Mouse (Mus musculus): Measurements from ENCODE around the gene Dmxl2.

The Dmxl2 gene

DNA sequence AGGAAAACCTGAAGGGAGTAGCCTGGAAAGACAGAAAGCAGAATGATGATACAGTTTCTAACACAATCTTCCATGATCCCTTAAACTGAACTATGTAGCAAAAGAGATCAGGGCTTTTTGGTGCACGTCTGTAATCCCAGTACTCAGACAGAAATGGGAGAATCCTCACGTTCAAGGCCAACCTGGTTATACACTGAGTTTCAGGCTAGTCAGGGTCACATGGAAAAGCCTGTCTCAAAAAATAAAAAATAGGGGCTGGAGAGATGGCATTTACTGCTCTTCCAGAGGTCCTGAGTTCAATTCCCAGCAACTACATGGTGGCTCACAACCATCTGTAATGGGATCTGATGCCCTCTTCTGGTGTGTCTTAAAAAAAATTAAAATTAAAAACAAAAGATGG, 11.0 kb downstream of the Dmxl2 start:
- DNase-seq, result no peak

DNA sequence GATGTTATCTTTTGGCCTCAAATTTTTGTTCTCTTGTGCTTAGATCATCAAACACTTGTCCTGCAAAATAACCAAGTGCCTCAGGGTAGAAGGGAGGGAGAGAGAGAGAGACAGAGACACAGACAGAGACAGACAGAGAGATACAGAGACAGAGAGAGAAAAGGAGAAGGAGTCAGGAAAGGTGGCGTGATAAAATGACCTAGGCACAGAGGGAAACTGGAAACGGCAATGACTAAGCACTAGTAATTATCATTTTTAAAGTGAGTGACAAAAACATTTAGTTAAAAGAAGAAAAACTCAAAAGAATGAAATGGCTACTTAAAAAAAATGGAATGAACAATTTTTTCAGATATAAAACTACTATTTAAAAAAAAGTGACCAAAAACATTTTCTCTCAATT, 11.8 kb downstream of the Dmxl2 start:
- DNase-seq, result no peak

DNA sequence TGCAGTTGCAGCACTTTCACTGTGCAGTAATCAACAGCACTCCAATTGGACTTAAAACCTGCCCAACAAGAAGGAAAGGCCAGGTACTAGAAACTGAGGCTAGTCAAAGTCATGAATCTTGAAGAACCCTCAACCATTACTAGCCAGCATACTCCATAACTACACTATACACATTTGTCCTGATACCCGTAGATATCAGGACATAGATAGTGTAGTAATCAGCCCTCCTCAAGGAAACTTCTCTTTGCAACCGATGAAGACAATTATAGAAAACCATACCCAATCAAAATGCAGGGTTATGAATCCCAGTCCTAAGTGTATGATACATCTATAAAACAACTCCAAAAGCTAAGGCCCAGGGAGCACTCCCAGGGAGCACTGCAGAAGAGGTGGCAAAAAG, 16.5 kb downstream of the Dmxl2 start:
- DNase-seq, result no peak

DNA sequence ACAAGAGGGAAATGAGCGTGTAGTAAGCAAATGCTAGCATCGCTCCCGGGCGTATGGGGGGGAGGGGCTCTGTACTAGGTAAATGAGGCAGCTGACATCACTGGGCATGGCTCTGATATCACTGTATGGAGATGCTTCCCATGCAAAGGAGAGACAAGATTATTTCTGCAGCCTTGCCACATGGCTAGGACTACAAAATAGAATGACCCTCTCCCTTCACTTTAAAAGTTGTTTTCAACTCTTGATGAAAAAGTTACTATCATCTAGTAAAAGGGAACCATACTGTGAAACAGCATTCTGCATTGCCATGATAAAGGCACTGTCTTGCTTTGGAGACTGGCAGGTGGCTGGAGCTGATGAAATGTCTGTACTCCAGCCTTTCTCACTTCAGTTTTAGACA, 18.2 kb downstream of the Dmxl2 start:
- peak; percentile 17 for DNase-seq

DNA sequence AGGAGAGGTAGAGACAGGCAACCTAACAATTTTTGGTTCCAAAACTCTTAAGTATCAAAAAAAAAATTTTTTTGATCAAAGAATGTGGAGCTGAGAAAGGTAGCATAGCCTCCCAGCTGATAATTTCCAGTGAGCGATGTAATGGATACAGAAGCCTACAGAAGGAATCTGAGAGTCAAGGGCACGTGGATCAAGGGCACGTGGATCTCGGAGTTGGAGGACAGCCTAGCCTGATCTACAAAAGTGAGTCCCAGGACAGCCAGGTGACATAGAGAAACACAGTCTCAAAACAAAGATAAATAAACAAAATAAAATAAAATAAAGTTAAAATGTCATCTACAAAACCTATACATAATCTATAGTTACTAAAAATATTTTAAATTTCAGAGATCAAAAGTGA, 18.7 kb downstream of the Dmxl2 start:
- no peak for DNase-seq

DNA sequence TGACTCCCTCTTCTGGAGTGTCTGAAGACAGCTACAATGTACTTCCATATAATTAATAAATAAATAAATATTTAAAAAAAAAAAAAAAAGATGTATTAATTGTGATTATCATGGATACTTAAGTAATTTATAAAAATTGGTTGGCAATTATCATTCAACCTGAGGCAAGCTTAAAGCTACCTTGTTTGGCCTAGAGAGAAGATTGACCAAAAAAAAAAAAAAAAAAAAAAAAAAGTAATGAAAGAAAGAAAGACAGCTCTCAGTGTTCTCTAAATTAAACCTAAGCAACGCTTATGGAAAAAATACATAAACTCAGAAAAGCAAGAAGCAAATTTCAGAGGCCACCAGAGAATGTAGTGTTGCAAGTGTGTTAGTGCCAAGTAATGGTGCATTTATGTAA, 22.4 kb downstream of the Dmxl2 start:
- DNase-seq, result no peak

DNA sequence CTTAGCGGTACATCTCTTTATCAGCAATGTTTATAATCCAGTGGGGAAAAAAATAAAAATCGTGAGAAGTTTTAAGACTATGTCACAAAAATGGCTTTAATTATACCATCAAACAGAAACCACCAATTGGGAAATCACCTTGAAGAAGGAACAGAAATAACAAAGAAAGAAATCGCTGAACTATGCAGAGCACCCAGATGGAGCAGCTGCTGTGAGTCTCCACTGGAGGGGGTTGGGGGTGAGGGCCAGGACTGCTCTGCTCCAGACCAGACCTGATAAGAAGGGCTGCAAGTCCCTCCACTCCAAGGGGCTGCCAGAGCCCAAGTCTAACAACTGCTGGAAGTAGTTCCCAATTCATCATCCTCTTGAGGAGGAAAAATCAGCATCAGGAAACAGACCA, 23.3 kb downstream of the Dmxl2 start:
- peak; percentile 12 for DNase-seq

DNA sequence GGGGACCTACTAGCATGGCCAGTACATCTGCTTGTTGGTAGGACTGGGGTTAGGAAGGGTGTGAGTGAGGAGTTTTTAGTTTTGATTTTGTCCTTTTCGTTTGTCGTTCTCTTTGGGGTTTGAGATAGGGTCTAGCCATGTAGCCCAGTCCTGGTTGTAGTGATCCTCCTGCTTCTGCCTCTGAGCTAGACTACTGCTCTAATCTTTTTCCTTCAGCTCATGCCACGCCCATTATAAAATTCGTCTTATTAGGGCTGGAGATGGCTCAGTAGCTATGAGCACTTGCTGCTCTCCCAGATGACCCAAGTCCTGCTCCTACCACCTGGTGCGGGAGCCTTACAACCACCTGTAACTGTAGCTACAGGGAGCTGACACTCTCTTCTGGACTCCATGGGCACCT, 26.9 kb downstream of the Dmxl2 start:
- DNase-seq, result no peak

DNA sequence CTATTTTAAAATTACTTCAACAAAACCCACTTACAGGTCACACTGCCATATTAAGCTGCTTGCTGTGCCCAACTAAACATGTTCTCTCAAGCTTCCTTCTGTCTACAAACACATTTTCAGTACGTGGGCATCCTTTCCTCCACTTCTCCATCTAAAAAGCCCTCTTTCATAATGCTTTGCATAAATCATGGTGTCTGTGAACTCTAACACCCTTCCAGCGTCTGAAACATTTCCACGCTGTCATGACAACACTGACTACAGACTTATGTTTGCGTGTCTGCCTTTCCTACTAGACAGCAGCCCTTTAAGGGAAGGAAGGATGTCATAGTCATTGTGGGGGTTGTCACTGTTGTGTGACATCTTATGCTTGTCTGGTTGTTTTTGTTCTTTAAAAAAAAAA, 27.4 kb downstream of the Dmxl2 start:
- no peak for DNase-seq

DNA sequence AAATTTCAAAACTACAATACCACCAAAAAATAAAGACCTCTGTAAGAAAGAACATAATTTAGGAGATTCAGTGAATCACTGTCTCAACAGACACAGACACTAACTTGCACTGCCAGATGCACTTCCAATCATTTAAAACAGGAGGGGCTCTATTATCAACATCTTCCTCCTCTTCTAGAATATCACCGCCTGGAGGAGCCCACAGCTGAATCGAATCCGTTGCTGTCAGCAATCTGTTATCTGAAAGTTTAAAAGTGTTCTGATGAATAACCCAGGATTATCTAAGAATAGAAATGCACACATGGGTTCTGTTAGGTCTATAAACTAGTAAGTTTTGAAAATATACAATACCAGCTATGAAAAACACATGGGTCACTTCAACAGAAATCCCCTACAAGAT, 28.6 kb downstream of the Dmxl2 start:
- peak; percentile 8 for DNase-seq

DNA sequence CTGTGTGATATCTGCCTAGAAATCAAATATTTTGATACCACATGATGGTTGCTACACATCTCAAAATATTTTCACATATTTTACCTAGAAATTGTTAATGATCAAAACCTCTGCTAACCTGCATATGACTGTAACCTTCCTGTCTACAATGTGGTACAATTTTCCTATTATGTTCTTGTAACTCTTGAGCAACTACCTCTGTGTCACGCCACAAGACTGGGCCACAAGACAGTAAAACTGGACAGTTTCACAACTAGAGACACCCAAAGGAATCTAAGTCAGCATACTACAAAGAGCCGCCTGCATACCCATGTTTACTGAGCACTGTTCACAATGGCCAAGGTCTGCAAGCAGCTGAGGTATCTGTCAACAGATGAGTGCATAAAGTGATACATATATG, 32.1 kb downstream of the Dmxl2 start:
- DNase-seq, result no peak

DNA sequence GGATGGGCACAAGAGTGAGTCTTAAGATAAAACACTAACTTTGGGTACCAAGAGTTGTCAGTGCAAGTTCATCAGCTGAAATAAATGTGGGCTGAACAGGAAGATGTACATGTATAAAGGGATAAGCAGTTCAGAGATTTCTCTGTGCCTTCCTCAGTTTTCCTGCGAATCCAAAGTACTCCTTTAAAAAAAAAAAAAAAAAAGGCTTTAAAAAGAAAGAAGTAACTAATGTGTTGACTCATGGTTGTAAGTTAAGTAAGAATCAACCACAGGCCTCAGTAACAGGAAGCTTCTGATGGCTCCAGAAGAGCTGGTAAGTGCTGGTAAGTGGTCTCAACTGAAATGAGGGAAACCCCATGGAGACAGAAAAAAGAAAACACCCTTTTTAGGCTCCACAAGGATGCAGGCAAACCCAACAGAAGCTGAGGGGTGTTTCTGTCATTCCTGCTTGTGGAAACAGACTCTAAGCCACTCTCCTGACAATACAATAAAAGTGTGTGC, 33.9 kb downstream of the Dmxl2 start:
- DNase-seq, result no peak

DNA sequence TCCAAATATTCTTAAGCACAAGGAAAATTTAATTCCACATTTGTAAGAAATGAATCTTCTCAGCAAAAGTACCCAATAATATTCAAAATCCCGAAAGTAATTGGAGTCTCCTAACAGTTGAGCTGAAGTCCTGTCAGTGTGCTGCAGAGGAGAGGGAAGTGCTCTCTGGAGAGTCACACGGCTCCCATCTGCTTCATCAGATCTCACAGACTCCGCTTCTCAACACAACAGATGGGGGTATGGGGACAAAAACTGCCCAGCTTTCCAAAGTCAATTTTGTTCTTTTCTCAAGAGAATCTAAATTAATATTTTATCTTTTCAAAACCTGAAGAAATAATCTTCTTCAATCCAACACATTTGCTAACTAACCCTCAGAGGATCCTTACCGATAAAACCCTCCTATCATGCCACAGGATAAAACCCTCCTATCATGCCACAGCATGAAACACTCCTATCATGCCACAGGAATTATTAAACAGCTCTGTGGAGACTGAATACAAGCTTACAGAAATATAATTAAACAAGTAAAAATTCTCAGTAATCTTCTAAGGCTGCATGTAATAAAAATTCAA, 37.9 kb downstream of the Dmxl2 start:
- no peak for DNase-seq

DNA sequence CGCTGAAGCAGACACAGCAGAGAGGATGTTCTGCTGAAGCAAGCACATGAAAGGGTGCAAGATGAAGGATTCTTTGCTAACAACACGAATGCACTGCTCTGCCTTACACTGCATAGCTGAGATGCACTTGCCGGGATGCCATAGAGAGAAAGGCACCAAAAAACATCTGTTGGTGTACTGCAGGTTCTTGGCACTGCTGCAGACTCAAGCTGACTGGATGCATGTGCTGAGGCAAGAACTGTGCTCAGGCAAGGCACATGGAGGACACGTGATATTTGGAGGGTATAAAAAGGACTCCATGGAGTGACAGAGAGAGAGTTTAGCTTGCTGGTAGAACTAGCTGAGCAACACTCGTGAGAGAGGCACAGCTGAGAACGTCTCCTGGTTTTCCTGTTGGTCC, 62.4 kb downstream of the Dmxl2 start:
- no peak for DNase-seq

DNA sequence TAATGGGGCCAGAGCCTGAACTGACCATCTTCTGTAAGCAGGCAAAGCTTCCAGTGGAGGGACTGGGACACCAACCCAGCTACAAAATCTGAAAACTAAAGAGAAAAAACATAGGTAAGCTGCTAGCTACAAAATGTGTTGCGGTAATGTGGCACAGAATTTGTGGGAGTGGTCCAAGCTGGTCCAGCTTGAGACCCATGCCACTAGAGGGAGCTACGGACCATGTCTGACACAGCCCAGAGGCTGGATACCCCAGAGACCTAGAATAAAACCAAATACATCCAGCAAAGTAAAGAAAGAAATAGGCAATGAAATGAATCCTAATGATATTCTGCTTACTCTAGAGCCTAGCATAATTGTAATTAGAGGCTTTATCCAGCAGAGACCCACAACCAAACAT, 63.2 kb downstream of the Dmxl2 start:
- peak; percentile 87 for DNase-seq

DNA sequence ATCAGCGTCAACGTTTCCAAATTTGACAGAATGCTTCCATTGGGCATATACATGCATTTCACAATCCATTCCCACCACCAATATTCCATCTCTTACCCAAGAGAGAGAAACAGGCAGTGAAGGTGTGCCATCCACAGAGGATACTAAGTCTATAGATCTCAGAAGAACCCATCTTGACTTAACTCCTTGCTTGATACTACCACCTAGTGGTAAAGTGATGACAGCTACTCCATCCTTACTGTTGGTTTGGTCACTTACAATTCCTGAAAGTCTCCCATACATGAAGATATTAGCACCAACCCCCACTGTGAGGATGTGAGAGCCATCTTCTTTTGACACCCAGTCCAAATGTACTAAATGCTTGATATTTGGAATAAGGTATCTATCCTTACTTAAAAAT, 85.2 kb downstream of the Dmxl2 start:
- peak; percentile 6 for DNase-seq

DNA sequence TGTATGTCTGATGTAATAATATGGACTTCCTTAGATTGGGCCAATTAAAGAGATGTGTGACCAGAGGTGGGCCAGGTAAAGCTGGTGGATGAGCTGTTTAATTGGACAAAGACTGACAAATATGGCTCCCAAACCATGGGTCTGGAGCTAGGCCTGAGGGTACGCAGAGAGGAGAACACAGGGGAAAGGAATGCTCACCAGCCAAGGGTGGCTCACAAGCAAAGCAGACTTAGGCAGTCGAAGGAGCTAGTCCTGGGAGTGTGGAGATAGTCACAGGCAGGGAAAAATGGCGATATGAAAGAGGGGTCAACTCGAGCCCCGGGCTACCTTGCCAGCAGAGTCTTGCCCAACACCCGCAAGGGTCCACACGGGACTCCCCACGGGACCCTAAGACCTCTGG, 144.7 kb downstream of the Dmxl2 start:
- no peak for DNase-seq

DNA sequence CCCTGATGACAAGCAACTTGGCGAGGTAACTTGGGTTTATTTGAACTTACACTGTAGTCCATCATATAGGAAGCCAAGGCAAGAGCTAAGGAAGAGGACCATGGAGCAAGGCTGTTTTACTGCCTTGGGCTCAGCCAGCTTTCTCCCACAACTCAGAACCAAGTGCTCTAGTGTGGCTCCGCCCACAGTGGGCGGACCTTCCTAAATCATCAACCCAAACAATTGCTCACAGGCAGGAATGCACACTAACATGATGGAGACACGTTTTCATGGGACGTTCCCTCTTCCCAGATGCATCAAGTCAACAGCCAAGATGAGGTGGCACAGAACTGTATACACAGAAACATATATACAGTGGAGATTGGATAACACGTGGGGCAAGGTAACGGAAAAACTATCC, 159.4 kb downstream of the Dmxl2 start:
- DNase-seq, result no peak

DNA sequence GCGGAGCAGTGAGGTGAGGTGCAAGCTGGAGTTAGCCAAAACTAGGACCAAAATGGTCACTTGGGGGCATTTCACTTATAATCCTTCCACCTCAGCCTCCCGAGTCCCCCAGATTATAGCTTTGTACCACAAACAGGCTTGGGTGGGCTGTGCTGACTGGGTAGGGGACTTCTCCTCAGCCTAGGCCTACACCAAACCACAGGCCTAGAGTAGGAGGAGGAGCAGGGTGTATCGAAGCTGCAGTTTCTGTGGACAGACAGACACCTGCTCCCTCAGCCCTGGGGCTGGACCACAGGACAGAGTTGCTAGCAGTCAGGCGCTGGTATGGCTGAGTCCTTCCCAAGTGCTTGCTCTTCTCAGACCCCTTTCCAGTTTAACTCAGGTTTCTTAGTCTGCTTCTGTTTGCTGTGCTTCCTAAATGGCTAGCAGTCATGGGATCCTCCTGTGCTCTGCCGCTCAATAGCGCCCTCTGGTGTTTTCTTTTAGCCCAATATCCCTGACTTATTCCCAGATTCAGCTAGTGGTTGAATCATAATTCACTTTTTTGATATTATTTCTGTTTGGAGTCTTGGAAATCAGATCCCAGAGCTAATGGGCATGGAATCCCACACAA, 164.8 kb downstream of the Dmxl2 start:
- DNase-seq, result peak; percentile 80

DNA sequence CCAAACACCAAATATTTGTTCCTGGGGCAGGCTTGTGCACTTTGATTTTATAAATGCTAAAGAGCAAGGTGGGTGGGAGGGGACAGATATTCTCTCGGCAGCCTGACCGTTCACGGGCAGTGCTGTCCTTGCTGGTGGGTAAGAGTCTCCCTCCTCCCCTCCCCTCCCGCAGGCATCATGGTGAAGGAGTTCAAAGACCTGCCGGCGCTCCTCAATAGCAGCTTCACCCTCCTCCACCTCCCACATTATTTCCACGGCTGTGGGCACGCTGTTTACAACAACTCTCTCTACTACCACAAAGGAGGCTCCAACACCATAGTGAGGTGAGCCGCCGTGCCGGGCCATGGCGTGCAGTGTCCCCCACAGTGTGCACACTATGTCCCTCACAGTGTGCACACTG, 165.8 kb downstream of the Dmxl2 start:
- DNase-seq, result peak; percentile 22

DNA sequence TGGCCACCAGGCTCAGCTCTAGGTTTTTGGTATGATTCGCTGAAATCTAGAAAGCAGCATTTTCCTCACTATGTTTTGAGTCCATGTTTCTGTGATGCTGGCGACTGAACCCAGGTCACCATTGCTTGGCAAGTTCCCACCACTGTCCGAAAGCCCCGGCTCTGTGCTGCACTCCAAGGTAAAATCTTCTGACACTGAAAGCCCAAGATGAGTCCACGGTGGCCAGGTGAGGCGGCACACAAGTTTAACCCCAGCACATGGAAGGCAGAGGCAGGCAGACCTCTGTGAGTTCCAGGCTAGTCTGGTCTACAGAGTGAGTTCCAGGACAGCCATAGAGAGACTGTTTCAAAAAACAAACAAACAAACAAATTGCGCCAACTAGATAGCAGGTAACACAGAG, 172.2 kb downstream of the Dmxl2 start:
- DNase-seq, result no peak

DNA sequence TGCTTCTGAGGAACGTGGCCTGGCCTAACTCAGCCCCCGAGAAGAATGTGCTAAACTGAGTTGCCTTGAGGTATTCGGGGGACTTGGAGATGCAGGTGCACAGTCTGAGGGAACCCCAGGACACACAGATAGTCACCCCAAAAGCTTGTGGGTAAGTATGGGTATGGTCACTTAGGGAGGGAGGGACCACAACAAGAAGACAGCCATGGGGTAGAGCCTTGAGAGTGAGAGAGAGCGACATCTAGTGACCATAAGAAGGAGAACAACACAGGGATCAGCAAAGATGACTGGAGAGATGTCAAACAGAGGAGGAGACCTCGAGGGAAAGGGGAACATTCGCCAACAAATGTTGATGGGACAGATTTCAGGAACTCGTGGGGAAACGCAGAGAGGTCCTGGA, 178.0 kb downstream of the Dmxl2 start:
- peak; percentile 51 for DNase-seq

DNA sequence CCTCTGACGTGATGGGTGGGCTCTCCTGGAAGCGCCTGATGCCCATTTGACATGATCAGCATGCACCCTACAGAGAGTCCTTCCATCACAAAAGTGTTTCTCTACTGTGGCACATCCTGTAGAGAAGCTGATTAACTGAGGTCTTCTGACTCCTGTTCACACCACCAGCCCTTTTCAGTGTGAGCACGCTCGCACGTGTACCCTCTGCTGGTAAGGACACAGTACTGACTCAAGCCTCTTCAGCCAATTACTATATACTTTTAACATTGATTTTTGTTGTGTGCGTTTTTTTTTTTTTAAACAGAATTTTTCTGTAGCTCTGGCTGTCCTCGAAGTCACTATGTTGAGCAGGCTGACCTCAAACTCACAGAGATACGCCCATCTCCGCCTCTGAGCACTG, 185.1 kb downstream of the Dmxl2 start:
- no peak for DNase-seq

Data from embryo, embryonic 11 days (tissue).